Mouse (Mus musculus) yolk sac, embryonic 10.5 days (tissue): ENCODE measurements at regions not wholly inside any gene's neighbourhood (a gene's known extent, or its start where the extent isn't known, plus 50 kb on each side); places are given as distances from the start of the nearest gene placed in this dataset.

Experiments used
- DNase-seq: peaks from one replicate; pipeline ENCODE4 v3.0.0-alpha.2; 2017; ENCODE audit warnings: low spot score

DNA sequence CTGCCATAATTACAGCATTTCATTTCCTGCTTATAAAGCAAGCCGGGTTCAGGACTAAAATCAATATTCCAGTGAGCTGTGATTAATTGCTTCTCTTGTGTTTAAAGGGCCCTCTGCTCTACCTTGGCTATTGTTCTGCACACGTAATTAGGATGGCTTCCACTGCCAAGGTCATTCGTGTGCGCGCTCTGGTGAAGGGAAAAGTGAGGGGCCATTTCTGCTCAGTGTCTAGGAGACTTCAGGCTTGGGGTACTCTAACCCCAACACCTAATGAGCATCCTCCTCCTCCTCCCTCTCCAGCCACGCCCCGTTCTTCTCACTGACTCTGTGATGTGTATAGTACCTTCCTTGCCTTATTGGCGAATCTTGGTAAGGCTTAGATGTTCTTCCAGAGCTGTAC is 53.5 kb upstream of the Cxcl12 start:
- DNase-seq = no peak

DNA sequence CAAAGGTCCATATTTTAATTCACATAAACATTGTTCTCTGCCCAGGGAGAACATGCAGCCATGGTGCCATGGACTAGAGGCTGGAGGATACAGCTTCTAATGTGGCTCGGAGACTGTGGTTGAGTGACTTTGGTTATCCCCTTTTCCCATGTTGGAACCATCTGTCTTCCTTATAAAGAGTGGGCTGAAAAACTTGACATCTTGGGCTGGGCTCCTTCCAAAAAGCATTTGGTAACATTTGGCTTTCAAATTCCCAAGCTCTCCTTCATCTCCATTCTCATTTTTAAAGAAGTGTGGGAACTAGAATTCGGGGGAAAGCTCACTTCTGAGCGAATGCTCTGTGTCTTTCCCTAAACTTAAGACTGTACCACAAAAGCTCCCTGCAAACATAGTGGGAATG is 50.3 kb upstream of the Cxcl12 start:
- no peak for DNase-seq
